Mouse (Mus musculus) mesoderm, embryonic 11.5 days (tissue): ENCODE data around the gene Slc2a3.
"Not testable (repeated sequence)": the region's sequence is repeated elsewhere in the genome, so short reads cannot be mapped to it uniquely, and the experiment has no call there.

ENCODE experiments used
- DNase-seq: peaks from one replicate; pipeline ENCODE4 v3.0.0-alpha.2; 2012; ENCODE audit warnings: low read depth, low spot score

Gene Slc2a3

GRCm38 (mm10) chr6:122810022-122810614, 8.7 kb upstream of the Slc2a3 start:
- no peak for DNase-seq

- DNase-seq, result peak; percentile 76
Observed at GRCm38 (mm10) chr6:122804418-122804817, 3.0 kb upstream of the Slc2a3 start.

GRCm38 (mm10) chr6:122801801-122802514, 518 bp upstream of the Slc2a3 start:
- DNase-seq, result peak; percentile 50

- DNase-seq, result no peak
Observed at GRCm38 (mm10) chr6:122800640-122801300, 670 bp downstream of the Slc2a3 start.

GRCm38 (mm10) chr6:122795254-122795935, 6.0 kb downstream of the Slc2a3 start:
- no peak for DNase-seq

GRCm38 (mm10) chr6:122786275-122786674, 15.2 kb downstream of the Slc2a3 start:
- peak; percentile 61 for DNase-seq

GRCm38 (mm10) chr6:122784866-122785265, 16.6 kb downstream of the Slc2a3 start:
- no peak for DNase-seq

GRCm38 (mm10) chr6:122782164-122782563, 19.3 kb downstream of the Slc2a3 start:
- no peak for DNase-seq

- no peak for DNase-seq
Observed at GRCm38 (mm10) chr6:122781167-122781566, 20.3 kb downstream of the Slc2a3 start.

- no peak for DNase-seq
Observed at GRCm38 (mm10) chr6:122779916-122780315, 21.5 kb downstream of the Slc2a3 start.

GRCm38 (mm10) chr6:122776040-122776439, 25.4 kb downstream of the Slc2a3 start:
- DNase-seq, result no peak

- no peak for DNase-seq
Observed at GRCm38 (mm10) chr6:122774345-122774744, 27.1 kb downstream of the Slc2a3 start.

GRCm38 (mm10) chr6:122772701-122773100, 28.7 kb downstream of the Slc2a3 start:
- DNase-seq, result no peak

- no peak for DNase-seq
Observed at GRCm38 (mm10) chr6:122770760-122771315, 30.6 kb downstream of the Slc2a3 start.

- no peak for DNase-seq
Observed at GRCm38 (mm10) chr6:122769771-122770759, 31.4 kb downstream of the Slc2a3 start.

GRCm38 (mm10) chr6:122768256-122768655, 33.2 kb downstream of the Slc2a3 start:
- DNase-seq, result no peak

- not testable (repeated sequence) for DNase-seq
Observed at GRCm38 (mm10) chr6:122767012-122767411, 34.4 kb downstream of the Slc2a3 start.

GRCm38 (mm10) chr6:122766145-122766968, 35.1 kb downstream of the Slc2a3 start:
- DNase-seq, result no peak

GRCm38 (mm10) chr6:122765298-122765956, 36.0 kb downstream of the Slc2a3 start:
- no peak for DNase-seq
